Mouse (Mus musculus) liver, embryonic 11.5 days (tissue): ENCODE results near the gene Cacul1. TPM values are rescaled to one million over a fixed set of nuclear protein-coding genes. Genes with fewer than 3 reads are reported as not detected.
A peak's percentile ranks its signal among the peaks of the same experiment; 100 is the strongest.

Experiments
- ATAC-seq: fragments of 200-750 bp; cut with Nextera tagmentation; replicated peaks from 2 replicates; pipeline ENCODE4 v1.8.0; 2017; ENCODE audit warnings: moderate number of reproducible peaks, mild to moderate bottlenecking, moderate TSS enrichment, moderate library complexity; ENCODE audit not compliant: low FRiP score
- DNase-seq: peaks from one replicate; pipeline ENCODE4 v3.0.0-alpha.2; 2017; ENCODE audit warnings: low spot score
- H3K27ac ChIP-seq: fragments of 300-500 bp; sonication (generic); 2 replicates; pipeline ENCODE4 v1.5.1; 2014; ENCODE audit warnings: mild to moderate bottlenecking, low read depth, low read length, control low read depth
- H3K27me3 ChIP-seq: fragments of 300-500 bp; sonication (generic); replicated peaks from 2 replicates; pipeline ENCODE4 v1.6.1; 2014; ENCODE audit warnings: low read length, mixed read lengths; ENCODE audit not compliant: control insufficient read depth, insufficient read depth
- H3K36me3 ChIP-seq: fragments of 300-500 bp; sonication (generic); 2 replicates; pipeline ENCODE4 v1.6.1; 2014; ENCODE audit warnings: mild to moderate bottlenecking, low read length, moderate library complexity, mixed read lengths; ENCODE audit not compliant: control insufficient read depth, insufficient read depth
- H3K4me1 ChIP-seq: fragments of 300-500 bp; sonication (generic); replicated peaks from 2 replicates; pipeline ENCODE4 v1.6.1; 2014; ENCODE audit warnings: low read length, mixed read lengths; ENCODE audit not compliant: control insufficient read depth, insufficient read depth
- H3K4me2 ChIP-seq: fragments of 300-500 bp; sonication (generic); 2 replicates; pipeline ENCODE4 v1.6.1; 2014; ENCODE audit warnings: mild to moderate bottlenecking, control low read depth, moderate library complexity
- H3K4me3 ChIP-seq: fragments of 300-500 bp; sonication (generic); 2 replicates; pipeline ENCODE4 v1.5.1; 2014; ENCODE audit warnings: low read depth, low read length, control low read depth
- H3K9ac ChIP-seq: fragments of 300-500 bp; sonication (generic); 2 replicates; pipeline ENCODE4 v1.6.1; 2014; ENCODE audit warnings: low read depth, low read length, control low read depth
- H3K9me3 ChIP-seq: fragments of 300-500 bp; sonication (generic); 2 replicates; pipeline ENCODE4 v1.6.1; 2016; ENCODE audit warnings: low read length, inconsistent platforms, mixed read lengths; ENCODE audit not compliant: control insufficient read depth
- WGBS: fragments of 180-500 bp; shearing (Covaris S2); extraction: QIAGEN DNeasy Blood & Tissue Kit; methylation state at CpG from one replicate; pipeline ENCODE4 v1.1.7; 2014; 5-methylcytosine and 5-hydroxymethylcytosine counted together
- polyA plus RNA-seq: library from polyadenylated mRNA; unstranded; fragments of >200 nt; fragmentation: Nextera tagmentation; extraction: Ambion mirVana; gene quantifications from 2 replicates; pipeline ENCODE4 v1.2.1, GENCODE M21; 2014

The Cacul1 gene
- polyA plus RNA-seq, 1 experiment from 2014 or later, result 22.1 TPM

- Histone ChIP-seq H3K27ac (no peak overlapping the region), H3K4me2 (no peak overlapping the region), H3K9ac (no peak overlapping the region), H3K4me3 (no peak overlapping the region), H3K4me1 (no peaks in the 10 kb centered on the region), H3K36me3 (no peaks in the 10 kb centered on the region), H3K27me3 (no peaks in the 10 kb centered on the region), H3K9me3 (no peaks in the 10 kb centered on the region)
- WGBS, result 73% methylated on average over 8 of the region's 8 CpGs
- ATAC-seq (no peak), DNase-seq (no peak)
These were observed 17.3 kb upstream of the Cacul1 start for GRCm38 (mm10) chr19:60598025-60598697.

DNA sequence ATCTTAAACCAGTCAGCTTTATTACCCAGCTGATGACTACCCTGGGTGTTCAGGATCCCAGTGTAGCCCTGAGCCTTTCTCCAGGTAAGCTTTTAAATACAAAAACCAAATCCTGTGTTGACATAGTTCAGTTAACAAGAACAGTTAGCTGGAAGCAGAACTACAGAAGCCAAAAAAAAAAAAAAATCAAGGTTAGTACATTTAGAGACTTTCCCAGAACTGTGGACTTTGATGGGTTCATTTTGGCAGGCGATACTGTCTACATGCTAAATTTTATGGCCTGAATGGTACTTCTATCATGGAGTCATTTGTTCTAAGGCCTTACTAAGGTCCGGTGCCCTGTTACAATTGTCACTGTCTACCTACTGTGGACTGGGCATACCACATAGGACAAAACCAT is 8.8 kb upstream of the Cacul1 start:
- Histone ChIP-seq H3K9me3 (no peaks in the 10 kb centered on the region), H3K27me3 (no peaks in the 10 kb centered on the region), H3K9ac (no peak overlapping the region), H3K4me2 (no peak overlapping the region), H3K4me1 (no peaks in the 10 kb centered on the region), H3K27ac (no peak overlapping the region), H3K4me3 (no peak overlapping the region), H3K36me3 (no peaks in the 10 kb centered on the region)
- 91% methylated on average over 2 of the region's 2 CpGs for WGBS
- DNase-seq (no peak), ATAC-seq (no peak)

DNA sequence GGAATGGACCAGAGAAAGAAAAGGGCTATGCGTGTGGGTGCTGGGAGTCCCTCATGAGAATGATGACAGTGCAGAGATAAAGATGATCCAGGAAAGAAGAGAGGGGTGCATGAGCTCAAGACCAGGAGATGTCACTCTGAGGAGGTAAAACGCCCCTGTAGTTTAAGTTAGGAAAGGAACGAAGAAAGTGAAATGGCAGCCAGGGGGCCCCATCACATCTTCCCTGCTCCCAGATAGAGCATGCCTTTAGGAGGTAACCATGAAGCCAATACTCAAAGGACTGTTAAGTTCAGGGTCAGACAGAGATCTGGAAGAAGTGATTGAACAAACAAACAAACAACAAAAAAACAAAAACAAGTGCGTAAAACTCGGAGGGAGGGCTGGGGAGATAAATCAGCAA is 5.8 kb upstream of the Cacul1 start:
- Histone ChIP-seq H3K9ac (no peak overlapping the region), H3K9me3 (no peaks in the 10 kb centered on the region), H3K4me3 (no peak overlapping the region), H3K36me3 (no peaks in the 10 kb centered on the region), H3K4me1 (no peaks in the 10 kb centered on the region), H3K4me2 (no peak overlapping the region), H3K27me3 (no peaks in the 10 kb centered on the region), H3K27ac (no peak overlapping the region)
- ATAC-seq (no peak), DNase-seq (no peak)
- 75% methylated on average over 5 of the region's 5 CpGs for WGBS

GRCm38 (mm10) chr19:60583201-60583600 is 2.4 kb upstream of the Cacul1 start:
- Histone ChIP-seq H3K27me3 (no peaks in the 10 kb centered on the region), H3K4me2 (no peak overlapping the region), H3K4me3 (no peak overlapping the region), H3K9ac (no peak overlapping the region), H3K36me3 (no peaks in the 10 kb centered on the region), H3K9me3 (no peaks in the 10 kb centered on the region), H3K27ac (no peak overlapping the region), H3K4me1 (peaks cover 4% of the 10 kb centered on the region)
- DNase-seq (no peak), ATAC-seq (no peak)
- 96% methylated on average over 2 of the region's 2 CpGs for WGBS

- no peak for DNase-seq
- Histone ChIP-seq H3K4me3 (peak overlapping the region; percentile 93), H3K36me3 (no peaks in the 10 kb centered on the region), H3K27ac (peak overlapping the region; percentile 84), H3K4me2 (peak overlapping the region; percentile 75), H3K4me1 (peaks cover 4% of the 10 kb centered on the region), H3K9me3 (no peaks in the 10 kb centered on the region), H3K9ac (peak overlapping the region; percentile 73), H3K27me3 (no peaks in the 10 kb centered on the region)
- WGBS, result 37% methylated on average over 4 of the region's 4 CpGs
- ATAC-seq, result peak; percentile 48
These were observed 809 bp upstream of the Cacul1 start for GRCm38 (mm10) chr19:60581377-60582290.

GRCm38 (mm10) chr19:60579771-60580581 is 849 bp downstream of the Cacul1 start:
- no peak for DNase-seq
- Histone ChIP-seq H3K9me3 (no peaks in the 10 kb centered on the region), H3K4me3 (peak overlapping the region; percentile 93), H3K27me3 (no peaks in the 10 kb centered on the region), H3K9ac (peak overlapping the region; percentile 95), H3K27ac (peak overlapping the region; percentile 90), H3K4me1 (peaks cover 4% of the 10 kb centered on the region), H3K36me3 (no peaks in the 10 kb centered on the region), H3K4me2 (peak overlapping the region; percentile 74)
- under 1% methylated on average over 34 of the region's 34 CpGs for WGBS
- ATAC-seq, result peak; percentile 30

DNA sequence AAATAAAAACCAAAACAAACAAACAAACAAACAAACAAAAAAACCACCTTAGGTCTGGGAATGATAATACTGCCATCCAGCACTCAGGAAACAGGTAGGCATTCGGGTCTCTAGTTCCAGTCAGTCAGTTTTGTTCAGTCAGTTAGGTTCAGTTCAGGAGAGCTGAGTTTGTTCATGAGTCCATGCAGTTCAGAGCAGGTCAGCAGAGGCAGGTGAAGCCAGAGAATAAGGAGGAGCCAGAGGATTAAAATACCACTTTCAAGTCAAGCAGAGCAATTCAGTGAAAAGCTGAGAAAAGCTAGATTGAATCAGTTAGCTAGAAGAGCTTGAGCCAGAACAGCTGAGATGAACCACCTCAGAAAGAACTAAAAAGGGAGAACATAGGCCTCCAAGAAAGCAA is 4.1 kb downstream of the Cacul1 start:
- Histone ChIP-seq H3K4me3 (no peak overlapping the region), H3K27me3 (no peaks in the 10 kb centered on the region), H3K36me3 (peaks cover 7% of the 10 kb centered on the region), H3K4me2 (no peak overlapping the region), H3K9ac (no peak overlapping the region), H3K4me1 (peaks cover 4% of the 10 kb centered on the region), H3K9me3 (no peaks in the 10 kb centered on the region), H3K27ac (no peak overlapping the region)
- 86% methylated on average over 1 of the region's 1 CpGs for WGBS
- DNase-seq, result no peak
- ATAC-seq, result no peak

- Histone ChIP-seq H3K27me3 (no peaks in the 10 kb centered on the region), H3K36me3 (no peaks in the 10 kb centered on the region; the same call in 1 of the 2 replicates), H3K4me2 (peak overlapping the region; percentile 12; the same call in 1 of the 2 replicates), H3K4me3 (no peak overlapping the region), H3K9ac (no peak overlapping the region), H3K27ac (no peak overlapping the region), H3K4me1 (peaks cover 5% of the 10 kb centered on the region; the same call in 1 of the 2 replicates), H3K9me3 (no peaks in the 10 kb centered on the region)
- DNase-seq (no peak), ATAC-seq (no peak)
These were observed 20.3 kb downstream of the Cacul1 start for GRCm38 (mm10) chr19:60560497-60560896.
